Mouse (Mus musculus): ENCODE measurements at regions not wholly inside any gene's neighbourhood (a gene's known extent, or its start where the extent isn't known, plus 50 kb on each side); places are given as distances from the start of the nearest gene placed in this dataset.
A peak's percentile ranks its signal among the peaks of the same experiment; 100 is the strongest.

- DNase-seq (ENCODE audit: low spot score): no peak
Measured at GRCm38 (mm10) chr3:29890764-29891163, 657.0 kb downstream of the Mecom start.

DNA sequence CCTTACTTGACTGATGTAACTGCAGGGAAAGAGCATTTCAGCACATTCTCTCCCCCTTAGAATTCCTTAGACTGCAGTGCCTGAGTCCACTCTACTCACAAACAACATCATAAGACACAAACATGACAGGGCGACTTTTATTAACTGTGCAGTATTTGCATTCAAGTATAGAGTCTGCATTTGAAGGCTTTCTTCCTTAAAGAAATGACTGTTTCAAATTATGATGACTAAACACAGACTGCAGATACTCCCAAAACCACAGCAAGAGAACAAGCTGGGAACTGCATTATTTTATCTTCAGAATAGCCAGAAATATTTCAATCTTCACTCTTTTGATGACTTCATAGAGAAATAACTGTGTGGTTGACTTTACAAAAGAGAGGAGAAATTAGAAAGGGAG lies 657.5 kb downstream of the Mecom start:
- no peak for DNase-seq (ENCODE audit: low spot score)

- DNase-seq (ENCODE audit: low spot score): no peak
Measured at GRCm38 (mm10) chr3:29889638-29890037, 658.2 kb downstream of the Mecom start.

DNA sequence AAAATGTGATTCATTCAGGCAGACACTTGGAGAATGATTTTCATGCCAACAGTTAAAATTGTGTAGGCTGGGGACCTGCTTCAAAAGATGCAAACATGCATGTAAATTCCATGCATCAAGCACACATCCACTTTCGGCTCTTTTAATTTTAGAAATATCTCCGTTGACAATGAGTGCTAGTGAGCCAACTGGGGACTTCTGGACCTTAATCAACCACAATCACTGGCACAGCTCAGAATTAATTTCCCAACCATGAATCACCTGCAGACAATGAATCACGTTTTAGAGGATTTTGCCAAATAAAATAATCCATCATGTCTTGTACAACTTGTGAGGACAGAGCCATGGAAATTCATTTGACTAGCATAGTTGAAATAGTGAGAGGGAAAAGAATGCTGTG lies 667.8 kb downstream of the Mecom start:
- DNase-seq (ENCODE audit: low spot score): no peak

- no peak for DNase-seq (ENCODE audit: low spot score)
Measured at GRCm38 (mm10) chr3:29875768-29876167, 672.0 kb downstream of the Mecom start.

DNA sequence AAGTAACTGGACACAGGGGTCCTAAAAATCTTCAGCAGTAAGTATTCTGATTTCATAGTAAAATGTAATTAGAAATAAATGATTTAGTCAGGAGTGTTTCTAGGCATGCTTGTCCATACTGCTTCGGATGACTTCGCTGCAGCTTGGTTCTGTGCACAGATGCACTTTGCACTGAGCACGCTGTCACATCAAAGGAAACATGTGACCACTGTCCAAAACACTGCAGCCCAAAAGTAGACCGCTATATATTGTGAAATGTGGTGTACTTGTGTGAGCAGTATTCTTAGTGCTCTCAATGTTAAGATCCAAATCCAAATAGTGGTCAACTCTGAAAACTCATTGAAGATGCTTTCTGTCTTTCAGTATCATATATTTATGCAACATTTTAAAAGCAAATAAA lies 685.4 kb downstream of the Mecom start:
- DNase-seq (ENCODE audit: low spot score): no peak

GRCm38 (mm10) chr3:29852465-29852864 lies 695.3 kb downstream of the Mecom start:
- DNase-seq (ENCODE audit: low spot score): no peak

DNA sequence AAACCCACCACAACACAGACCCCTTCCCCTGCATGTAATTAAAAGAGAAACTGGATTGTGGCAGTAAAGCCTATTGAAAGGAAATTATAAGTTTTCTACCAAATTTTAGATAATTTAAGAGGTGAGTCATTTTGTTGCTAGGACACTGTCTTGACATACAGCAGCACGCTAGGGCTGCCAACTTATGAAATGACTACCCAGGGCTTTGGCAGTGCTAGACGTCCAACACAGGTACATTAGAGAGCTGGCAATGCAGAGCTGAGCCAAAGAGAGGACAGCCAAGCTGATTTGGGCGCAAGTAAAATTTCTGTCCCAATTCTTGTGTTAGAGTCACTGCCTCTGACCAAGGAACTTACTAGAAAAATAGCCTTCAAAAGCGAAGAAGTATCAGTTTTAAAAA lies 712.4 kb downstream of the Mecom start:
- no peak for DNase-seq (ENCODE audit: low spot score)

GRCm38 (mm10) chr3:29834884-29835283 lies 712.9 kb downstream of the Mecom start:
- DNase-seq (ENCODE audit: low spot score): no peak

GRCm38 (mm10) chr3:29831346-29831745 lies 716.5 kb downstream of the Mecom start:
- DNase-seq (ENCODE audit: low spot score): no peak

DNA sequence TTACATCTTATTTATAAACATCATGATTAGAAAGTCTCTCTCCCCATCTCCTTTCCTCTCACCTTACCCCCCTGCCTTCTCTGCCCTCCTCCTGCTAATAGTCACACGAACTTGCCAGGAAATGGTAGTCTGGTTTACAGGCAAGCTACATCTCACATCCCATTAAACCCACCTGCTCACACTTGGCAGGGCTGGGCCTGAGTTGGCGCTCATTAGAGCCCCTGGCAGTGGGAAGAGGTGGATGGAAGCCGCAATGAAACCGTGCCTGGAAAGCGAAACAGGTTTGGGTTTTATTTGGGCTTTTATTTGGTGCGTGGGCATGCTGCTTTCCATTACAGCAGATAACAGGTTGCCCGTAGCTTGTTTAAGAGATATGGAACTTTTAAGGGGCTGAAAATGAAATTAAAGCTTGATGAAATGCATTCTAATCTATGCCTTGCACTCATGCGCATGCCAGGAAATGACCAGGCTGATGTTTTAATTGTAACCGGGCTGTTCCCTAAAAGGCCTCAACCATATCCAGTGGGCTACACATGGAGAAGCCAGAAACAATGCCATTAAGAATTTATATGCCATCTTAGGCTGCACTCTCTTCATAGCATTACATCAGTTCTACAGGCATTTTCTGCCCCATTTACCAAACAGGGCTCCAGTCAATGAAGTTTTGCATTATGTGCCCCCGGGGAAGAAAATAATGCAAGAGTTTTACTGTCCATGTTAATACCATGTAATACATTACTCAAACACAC lies 725.0 kb downstream of the Mecom start:
- no peak for DNase-seq (ENCODE audit: low spot score)

DNA sequence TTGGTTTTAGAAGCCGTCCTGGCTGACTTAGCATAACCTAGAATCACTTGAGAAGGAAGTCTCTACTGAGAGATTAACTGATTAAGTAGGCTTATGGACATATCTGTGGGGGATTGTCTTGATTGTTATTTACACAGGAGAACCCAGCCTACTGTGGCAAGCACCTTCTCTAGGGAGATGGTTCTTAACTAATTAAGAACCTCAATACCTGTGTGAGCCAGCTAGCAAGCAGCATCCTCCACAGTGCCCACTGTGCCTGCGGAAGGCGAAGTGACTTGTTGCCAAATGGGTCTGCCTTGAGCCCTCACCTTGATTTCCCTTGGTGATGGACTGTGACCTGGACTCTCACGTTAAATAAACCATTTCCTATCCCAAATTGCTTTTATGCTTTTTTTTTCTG lies 730.8 kb downstream of the Mecom start:
- DNase-seq (ENCODE audit: low spot score): no peak

- no peak for DNase-seq (ENCODE audit: low spot score)
Measured at GRCm38 (mm10) chr3:29813276-29813675, 731.5 kb downstream of the Egfem1 start.

GRCm38 (mm10) chr3:29812480-29813240 lies 730.8 kb downstream of the Egfem1 start:
- peak; percentile 31 for DNase-seq (ENCODE audit: low spot score)

DNA sequence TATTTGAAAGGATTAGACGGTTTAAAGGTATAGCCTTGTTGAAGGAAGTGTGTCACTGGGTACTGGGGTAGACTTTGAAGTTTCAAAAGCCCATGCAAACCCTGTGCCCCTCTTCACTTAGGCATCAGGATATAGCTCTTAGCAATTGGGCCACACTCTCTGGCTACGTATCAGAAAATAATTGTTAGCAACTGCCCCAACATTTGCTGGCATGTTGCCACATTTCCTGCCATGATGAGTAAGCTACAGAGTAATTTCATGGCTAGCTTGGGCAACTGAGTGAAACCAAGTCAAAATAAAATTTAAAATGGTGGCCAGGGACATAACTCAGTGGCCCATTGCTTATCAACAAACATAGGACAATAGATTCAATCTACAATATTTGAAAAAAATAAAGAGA lies 724.2 kb downstream of the Egfem1 start:
- no peak for DNase-seq (ENCODE audit: low spot score)

DNA sequence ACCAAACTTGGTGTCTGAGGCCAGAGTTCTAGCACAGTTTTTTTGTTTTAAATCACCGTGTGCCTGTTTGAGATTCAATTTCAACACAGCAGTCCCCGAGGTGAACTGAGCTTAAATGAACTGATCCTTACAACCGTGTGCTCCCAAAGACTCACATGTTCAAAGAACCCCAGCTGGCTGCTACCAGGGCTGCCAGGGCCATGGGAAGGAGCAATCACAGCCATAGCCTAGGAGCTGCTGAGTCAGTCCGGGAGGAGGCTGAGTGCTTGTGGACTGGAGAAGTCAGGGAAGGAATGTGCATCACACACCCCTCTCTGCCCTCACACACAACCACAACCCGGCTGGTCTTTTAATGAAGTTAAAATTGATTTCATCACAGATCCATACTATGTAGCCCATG lies 721.6 kb downstream of the Egfem1 start:
- no peak for DNase-seq (ENCODE audit: low spot score)

- DNase-seq (ENCODE audit: low spot score): no peak
Measured at GRCm38 (mm10) chr3:29801081-29801480, 719.3 kb downstream of the Egfem1 start.

GRCm38 (mm10) chr3:29774365-29774764 lies 692.5 kb downstream of the Egfem1 start:
- DNase-seq (ENCODE audit: low spot score): no peak

DNA sequence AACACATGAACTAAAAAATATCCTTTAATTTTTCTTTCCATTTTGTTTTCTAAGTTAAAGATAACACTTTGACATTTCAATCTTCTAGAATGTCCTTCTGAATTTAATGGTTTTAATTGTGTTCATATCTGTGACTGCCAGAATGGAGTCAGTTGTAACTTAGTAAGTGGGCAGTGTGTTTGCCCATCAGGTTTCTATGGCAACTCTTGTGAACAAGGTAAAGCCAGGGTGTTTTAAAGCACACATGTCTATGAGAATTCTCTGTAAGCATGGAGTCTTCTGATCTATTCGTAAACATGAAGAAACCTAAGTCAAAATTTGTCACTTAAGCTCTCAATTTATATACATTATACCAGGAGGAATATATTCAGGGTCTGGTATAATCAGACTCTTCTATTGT lies 689.4 kb downstream of the Egfem1 start:
- DNase-seq (ENCODE audit: low spot score): no peak

DNA sequence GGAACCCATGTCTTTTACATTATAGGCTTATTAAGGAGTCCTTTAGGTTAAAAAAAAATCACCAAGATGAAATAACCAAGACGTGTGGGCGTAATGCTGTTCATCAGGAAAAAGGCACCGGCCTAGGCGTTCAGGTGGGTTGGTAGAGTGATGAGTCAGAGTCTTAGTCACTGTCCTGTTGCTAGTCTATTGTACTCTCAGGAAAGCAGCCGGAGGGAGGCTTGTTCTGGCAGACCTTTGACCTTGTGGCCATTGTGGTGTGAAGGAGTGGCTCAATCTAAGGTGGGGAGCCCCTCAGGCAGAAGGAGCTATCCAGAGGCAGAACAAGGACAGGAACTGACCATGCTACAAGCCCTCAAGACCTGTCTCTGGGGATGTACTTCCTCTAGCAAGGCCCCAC lies 686.8 kb downstream of the Egfem1 start:
- no peak for DNase-seq (ENCODE audit: low spot score)

GRCm38 (mm10) chr3:29764021-29764420 lies 682.2 kb downstream of the Egfem1 start:
- DNase-seq (ENCODE audit: low spot score): no peak

DNA sequence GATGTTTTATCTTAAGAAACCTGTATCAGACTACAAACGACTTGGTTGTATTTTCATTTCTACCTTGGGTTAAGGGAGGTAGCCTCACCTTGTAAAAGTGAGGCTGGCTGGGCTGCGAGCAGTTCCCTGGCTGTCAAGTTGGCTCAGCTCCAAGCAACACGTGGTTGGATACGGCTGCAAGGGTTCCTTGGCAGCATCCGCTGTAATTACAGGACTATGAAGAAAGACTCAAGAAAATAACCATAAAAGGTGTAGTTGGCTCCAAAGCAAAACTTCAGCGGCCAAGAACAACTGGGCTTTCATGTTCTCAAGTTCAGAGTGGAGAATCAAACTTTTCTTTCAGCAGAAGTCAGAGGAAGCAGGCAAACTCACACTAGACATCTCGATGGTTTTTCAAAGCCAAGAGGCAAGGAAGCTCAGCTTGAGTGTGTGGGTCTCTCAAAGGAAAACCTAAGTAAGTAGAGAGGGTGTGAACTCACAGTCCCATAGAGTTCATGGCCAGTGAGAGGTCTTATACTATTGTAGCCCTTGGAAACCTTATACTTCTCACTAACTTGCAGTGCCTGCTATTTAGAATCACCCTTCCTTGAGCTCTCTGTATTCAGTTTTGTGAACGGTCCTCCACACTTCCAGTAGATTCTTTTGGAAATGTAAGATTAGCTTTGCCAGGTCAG lies 676.1 kb downstream of the Egfem1 start:
- peak; percentile 7 for DNase-seq (ENCODE audit: low spot score)

Data from layer of hippocampus, adult 11-12 months (tissue).